Mouse (Mus musculus) lung, postnatal 14 days (tissue): ENCODE measurements around the gene Slc39a7.
"Not testable (repeated sequence)": the region's sequence is repeated elsewhere in the genome, so short reads cannot be mapped to it uniquely, and the experiment has no call there.

ENCODE experiments used
- DNase-seq: peaks from one replicate; pipeline ENCODE4 v3.0.0; 2021

Gene Slc39a7

DNA sequence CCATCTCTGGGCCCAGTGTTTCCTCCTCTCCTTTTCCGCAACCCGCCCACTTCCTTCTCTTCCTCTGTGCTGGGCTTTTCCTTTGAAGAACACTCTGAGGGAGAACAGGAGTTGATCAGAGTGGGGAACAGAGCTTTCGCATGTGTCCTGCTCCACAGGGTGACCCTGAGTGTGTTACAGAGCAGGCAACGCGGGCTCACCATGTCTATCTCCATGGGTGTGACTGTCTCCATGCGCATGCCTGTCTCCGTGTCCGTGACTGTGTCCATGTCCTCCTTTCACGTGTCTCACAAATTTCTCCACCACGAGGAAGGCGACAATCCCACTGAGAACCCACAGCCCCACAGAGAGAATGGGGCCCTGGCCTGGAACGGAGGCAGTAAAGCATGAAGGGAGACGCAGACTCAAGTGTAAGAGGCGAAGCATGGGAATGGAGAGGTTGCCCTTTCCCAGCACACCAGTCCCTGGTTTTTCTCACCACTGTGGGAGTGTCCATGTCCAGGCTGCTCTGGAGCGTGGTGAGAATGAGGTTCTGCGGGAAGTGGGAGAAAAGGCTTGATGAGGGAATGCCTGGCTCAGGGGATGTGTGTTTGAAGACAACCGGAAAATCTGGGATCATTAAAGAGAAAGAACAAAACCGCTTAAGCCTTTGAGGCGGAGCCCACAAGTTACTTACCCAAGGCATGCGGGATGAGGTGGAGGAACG is 1.4 kb downstream of the Slc39a7 start:
- DNase-seq, result no peak

DNA sequence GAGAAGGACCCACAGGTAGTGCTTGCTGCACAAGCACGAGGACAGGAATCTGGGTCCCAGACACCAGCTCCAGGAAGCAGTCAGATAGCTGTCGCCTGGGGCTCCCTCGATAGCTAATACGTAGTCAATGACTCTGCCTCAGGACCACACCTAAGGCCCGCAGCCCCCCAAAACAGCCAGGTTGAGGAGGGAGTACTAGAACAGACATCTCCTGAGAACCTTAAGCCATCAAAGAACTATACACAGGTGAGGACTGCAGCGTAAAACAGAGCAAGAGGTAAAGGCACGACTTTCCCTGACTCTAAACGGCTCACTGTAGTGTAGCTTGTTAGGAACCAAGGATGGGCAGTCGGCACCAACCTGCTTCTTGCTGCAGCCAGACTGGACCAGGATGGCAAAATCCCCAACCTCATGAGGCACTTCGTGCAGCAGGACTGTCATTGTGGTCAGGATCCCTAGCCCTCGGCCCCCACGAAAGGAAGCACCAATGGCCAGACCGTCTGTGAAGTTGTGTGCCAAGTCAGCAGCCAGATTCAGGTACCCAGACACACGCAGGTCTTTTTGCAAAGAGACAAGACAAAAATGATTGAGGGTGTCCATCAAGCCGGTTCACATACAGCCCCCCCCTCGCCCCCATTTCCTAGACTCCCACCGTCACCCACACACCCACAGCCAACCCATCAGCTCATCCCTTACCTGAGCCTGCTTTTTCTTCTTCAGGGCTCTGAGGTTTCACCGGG is 2.2 kb downstream of the Slc39a7 start:
- DNase-seq, result no peak

DNA sequence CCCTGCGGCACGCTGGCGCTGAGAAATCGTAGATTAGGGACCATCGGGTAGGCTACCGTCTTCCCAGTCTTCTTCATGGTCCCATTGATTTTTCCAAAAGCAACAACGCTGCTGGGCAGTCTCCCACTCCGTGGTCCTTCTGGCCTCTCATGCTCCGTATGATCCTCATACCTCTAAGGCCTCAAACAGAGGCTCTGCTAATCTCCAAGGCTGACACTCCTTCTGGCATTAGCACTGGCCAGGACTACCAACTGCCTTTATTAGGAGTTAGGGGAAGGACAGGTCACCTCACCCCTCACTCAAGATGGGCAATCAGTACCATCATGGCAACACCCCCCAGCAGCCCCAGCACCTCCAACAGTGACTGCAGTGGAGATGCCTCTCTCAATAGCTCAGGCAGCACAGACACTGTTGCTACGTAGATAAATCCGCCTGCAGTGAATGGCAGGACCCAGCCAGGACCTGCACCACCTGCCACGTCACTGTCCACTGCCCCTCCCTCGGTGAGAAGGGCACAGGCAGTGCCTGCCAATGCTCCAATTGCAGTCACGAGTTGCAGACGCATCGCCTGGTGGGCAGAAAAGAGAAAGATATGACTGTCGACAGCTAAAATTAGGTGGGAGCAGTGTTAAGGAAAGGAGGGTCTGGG is 2.9 kb downstream of the Slc39a7 start:
- no peak for DNase-seq

DNA sequence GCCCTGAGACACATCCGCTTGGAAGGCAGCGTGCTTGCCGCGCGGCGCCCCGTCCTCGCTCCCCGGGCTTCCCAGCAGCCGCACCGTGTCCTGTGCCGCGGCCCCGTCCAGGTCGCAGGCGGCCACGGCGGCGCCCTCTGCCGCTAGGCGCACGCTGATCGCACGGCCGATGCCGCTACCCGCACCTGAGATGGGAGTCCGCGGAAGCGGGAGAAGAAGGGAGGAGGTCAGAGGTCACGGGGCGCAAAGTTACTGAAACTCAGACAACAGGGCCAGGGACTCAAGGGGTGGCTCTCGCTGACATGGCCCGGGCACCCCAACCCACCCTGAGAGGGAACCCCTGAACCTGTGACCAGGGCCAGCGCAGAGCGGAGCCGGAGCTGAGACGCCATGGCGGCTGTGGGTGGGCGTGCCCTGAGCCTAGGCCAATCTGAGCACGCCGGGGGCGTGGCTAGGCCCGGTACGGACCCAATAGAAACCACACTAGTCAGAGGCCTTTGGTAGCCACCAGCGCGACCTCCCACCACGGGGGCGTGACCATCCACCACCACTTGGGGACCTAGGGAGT is 3.7 kb downstream of the Slc39a7 start, which contains the start of gene H2-Ke6:
H2-Ke6 (minus strand) TSS at position 405 of the 568 bp plus-strand sequence.
- DNase-seq, result peak; percentile 91

GRCm38 (mm10) chr17:34026917-34027655 is 4.4 kb downstream of the Slc39a7 start:
- DNase-seq, result no peak

DNA sequence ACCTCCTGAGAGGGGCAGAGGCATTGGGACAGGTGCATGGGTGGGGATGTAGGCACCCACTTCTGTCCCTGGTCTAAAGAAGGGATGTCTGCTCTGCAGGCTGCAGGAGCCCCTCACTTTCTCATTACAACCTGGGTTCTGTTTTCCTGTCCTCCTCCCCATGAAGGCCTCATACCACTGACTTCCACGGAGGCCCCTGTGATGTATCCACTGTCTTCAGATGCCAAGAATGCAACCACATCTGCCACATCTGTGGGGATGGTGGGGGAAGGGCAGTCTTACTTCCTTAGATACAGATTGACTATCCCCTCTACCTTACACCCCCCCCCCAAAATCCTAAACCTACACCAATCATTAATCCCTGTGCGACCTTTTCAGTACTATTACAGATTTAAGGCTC is 5.3 kb downstream of the Slc39a7 start:
- DNase-seq, result no peak

DNA sequence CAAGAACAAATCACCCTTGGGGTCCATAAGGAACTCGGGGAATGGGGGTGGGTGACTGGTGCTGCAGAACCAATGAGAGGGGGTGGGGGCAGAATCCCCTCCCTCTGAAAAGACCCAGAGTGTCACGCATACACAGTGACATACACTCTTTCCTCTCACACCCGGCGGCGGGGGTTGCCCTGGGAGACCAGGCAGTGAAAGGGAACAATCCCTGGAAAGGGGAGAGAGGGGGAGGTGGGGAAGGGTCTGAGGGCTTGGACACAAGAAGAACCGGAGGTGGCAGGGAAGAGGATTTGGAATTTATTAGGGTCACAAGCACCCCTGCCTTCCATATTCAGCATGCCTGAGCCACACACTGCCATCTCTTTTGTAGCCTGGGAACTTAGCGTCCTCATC is 5.7 kb downstream of the Slc39a7 start:
- no peak for DNase-seq

DNA sequence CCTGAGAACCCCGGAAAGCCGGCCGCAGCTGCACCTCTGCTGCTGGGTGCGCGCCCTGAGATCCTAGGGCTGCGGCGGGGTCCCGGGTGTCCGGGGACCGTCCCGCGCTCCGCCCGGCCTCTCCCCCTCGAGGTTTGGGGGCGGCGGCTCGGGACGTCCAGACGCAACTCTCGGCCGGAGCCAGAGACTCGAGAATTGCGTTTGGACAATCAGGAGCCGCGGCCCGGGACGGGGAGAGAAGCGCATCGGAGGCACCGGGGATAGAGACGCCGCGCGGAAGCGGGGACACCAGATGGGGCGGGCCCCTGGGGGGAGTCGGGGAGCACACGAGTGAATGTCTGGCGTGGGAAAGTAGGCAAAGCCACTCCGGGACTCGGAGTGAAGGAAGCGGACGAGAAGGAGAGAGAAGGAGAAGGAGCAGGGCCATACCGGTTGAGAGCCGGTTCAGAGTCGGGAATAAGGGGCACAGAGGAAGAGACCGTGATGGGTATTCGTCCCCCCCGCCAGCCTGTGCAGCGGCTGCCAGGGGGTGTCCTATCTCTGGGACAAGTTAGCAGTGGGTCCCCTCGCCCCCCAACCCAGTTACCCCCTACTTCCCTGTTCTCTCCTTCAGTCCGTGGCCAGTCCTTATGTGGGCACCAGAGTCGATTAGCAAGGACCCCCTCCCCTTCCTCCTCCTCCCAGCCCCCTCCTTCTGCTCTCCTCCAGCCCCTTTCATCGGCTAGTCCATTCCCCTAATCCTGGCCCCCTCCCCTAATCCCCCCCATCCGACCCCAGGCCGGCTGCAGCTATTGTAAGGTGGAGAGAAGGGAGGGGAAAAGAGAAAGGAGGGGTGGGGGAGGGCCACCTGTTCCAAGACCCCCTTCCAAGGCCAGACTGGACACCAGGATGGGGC is 6.4 kb downstream of the Slc39a7 start:
- DNase-seq, result no peak

DNA sequence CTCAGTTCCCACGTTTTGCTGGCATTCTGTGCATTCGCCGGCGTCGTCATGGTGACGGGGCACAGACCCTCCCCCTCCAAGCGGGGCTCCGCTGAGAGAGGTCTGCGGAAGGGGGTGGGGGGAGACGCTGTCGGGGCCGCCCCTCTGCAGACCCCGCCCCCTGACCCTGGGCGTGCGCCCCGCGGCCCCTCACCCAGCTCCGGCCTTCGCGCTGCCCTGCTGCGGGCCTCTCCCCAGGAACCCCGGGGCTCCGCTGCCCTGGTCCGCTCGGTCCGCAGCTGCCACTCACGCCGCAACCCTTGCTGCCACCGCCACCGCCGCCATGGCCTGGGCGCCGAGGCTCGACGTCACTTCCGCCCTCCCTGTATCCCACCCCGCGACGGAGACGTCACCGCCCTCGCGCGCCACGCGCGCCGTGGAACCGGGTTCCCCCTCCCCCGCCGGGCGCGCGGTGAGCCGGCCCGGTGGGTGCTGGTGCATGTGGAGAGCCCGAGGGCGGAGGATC is 7.1 kb downstream of the Slc39a7 start, which contains the start of gene Ring1:
Ring1 (minus strand) TSS at position 364 of the 505 bp plus-strand sequence.
- DNase-seq, result peak; percentile 88

DNA sequence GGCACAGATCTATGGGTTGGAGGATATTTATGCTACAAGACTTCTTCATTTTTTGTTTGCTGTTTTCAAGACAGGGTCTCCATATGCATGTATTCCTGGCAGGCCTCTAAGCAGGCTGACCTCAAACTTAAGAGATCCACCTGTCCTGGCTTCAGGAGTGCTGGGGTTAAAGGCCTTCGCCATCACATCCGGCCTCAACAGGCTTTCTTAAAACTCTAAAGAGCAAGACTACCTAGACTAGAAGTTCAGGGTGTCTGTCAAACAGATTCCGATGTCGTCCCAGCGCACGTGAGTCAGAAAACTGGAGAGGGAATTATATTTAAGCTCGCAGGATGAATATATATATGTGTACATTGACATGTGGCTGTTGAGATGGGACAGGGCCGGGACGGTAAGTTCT is 7.8 kb downstream of the Slc39a7 start:
- DNase-seq, result no peak

GRCm38 (mm10) chr17:34022987-34023386 is 8.5 kb downstream of the Slc39a7 start:
- no peak for DNase-seq

GRCm38 (mm10) chr17:34022414-34022783 is 9.1 kb downstream of the Slc39a7 start:
- DNase-seq, result no peak

DNA sequence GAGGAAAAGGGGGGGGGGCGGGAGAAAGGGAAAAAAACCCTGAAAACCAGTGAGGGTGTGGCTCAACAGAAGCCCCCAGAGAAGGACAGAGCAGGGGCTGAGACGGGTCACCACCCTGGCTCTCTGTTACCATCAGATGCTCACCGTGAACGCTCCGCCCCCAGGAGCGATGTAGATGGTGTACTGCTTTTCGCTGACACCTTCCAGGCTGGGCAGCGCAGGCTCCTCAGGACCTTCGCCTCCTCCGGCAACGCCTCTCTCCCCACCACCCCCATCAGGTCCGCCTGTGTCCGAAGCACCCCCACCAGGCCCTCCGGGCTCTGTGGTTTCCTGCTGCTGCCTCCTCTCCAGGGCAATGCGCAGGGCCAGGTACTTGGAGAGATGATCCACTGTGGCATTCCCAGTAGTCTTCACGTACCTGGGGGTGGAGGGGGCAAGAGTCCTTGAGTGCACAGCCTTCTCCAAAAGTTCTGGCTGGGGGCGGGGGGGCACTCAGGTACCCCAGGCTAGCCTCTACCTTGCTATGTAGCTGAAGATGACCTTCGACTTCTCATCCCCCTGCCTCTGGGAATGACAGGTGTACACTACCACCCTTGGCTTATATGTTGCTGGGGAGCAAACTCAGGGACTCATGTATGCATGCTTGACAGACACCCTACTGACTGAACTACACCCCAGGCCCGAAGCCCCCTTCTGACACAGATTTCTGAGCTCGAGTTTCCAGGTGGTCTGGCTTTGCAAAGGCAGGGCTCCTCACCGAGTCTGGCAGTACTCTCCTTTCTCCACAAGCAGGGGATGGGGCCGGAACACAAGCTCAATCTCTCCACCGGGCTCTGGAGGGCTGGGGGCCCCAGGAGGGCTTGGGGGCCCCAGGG is 9.7 kb downstream of the Slc39a7 start:
- DNase-seq, result no peak

DNA sequence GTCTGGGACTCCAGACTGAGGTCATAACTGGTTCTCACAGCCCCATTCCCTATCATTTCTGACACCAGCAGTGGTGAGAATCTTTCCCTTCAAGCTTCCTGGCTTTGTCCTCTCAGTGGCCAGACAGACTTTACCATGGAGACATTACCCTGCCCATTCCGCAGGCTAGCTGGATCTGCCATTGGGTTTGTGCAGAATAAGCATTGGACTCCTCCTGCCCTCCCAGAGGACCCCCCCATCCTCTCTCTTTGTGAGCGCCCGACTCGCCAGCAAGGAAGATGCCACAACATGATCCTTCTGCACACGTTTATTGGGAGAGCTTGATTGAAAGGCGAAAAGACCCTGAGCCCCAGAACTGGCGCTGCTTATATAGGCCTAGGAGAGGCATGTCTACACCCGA is 18.0 kb downstream of the Slc39a7 start:
- DNase-seq, result no peak

- no peak for DNase-seq
Observed at GRCm38 (mm10) chr17:34010156-34010555, 21.3 kb downstream of the Slc39a7 start.

- DNase-seq, result no peak
Observed at GRCm38 (mm10) chr17:34006570-34006969, 24.9 kb downstream of the Slc39a7 start.

GRCm38 (mm10) chr17:34003426-34003825 is 28.1 kb downstream of the Slc39a7 start:
- peak; percentile 61 for DNase-seq

DNA sequence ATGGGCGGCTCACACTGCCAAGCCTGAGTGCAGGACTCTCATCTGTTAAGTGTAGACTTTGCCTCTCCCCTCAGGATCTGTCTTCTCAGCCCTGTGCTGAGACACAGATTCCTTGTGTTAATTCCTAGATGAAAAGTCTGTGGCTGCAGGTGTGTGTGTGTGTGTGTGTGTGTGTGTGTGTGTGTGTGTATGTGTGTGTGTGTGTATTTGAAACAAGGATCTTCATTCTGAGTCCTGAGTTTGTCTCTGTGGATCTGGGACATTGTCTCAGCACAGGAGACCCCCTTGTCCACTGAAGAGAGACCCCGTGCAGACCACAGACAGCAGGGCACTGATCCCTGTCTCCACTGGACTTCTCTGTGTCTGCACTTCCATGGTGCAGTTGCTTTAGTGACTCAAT is 30.7 kb downstream of the Slc39a7 start:
- DNase-seq, result not testable (repeated sequence)

DNA sequence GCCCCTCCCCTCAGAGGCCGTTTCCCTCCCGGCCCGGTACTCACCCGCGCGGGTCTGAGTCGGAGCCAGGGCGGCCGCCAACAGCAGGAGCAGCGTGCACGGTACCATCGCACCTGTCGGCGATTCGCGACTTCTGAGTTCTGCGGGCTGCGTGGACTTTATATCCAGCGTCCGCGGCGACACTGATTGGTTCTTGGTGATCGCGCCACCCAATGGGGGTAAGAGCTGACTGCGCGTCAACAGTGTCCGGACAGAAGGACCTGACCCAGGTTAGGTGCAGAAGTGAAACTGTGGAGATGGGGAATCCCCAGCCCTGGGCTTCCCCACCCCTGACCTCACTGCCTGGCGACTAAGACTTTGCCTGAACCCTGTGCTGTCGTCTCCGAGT is 31.3 kb downstream of the Slc39a7 start, which contains the start of gene H2-K1:
H2-K1 (minus strand) TSS at position 198 of the 388 bp plus-strand sequence.
- DNase-seq, result peak; percentile 94
